Mouse (Mus musculus): Measurements from ENCODE around the gene Nap1l4. TPM values are rescaled to one million over a fixed set of nuclear protein-coding genes. Genes with fewer than 3 reads are reported as not detected.

Gene Nap1l4
- polyA plus RNA-seq, 1 experiment from 2014 or later = 179 TPM

DNA sequence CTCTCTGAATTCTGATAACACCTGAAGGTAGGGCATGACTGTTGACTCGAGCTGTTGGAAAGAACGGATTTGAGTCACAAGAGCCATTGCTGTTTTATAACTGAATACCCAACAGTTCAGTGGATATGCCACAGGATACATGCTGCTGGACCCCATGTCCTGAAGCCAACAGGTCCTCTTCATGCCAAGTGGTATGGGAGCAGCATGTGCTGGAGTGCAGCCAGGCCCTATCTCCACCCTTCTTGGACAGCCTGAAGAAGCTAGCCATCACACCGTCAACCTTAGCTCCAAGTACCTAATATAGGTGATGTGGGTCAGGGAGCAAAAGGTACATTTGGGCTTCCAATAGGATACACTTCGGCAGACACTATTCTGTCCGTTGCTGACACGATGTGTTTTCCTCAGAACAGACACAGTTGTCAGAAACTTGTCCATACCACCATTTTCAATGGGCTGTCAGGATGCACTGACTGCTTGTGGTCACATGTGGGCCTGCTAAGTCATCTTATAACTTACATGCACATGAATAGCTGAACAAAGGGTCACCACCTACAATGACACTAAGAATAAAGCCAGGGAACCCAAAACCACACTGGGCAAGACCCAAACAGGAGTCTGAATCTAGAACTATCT is 16.2 kb upstream of the Nap1l4 start:
- Histone ChIP-seq H3K9ac (ENCODE audit: low read length) (no peak overlapping the region), H3K36me3 (ENCODE audit: control insufficient read depth, insufficient read depth, low read length) (peaks cover 91% of the 10 kb centered on the region), H3K9me3 (replicated peaks; ENCODE audit: control insufficient read depth, low read length) (no peaks in the 10 kb centered on the region), H3K4me2 (ENCODE audit: low read length) (no peak overlapping the region), H3K27ac (ENCODE audit: low read depth, low read length) (no peak overlapping the region), H3K4me1 (ENCODE audit: control insufficient read depth, insufficient read depth, low read length) (no peaks in the 10 kb centered on the region), H3K4me3 (ENCODE audit: low read depth, low read length) (no peak overlapping the region), H3K27me3 (replicated peaks; ENCODE audit: control insufficient read depth, insufficient read depth, low read length) (no peaks in the 10 kb centered on the region)
- DNase-seq (ENCODE audit: low spot score) (no peak), ATAC-seq (no peak)
- WGBS = 93% methylated on average over 6 of the region's 6 CpGs

DNA sequence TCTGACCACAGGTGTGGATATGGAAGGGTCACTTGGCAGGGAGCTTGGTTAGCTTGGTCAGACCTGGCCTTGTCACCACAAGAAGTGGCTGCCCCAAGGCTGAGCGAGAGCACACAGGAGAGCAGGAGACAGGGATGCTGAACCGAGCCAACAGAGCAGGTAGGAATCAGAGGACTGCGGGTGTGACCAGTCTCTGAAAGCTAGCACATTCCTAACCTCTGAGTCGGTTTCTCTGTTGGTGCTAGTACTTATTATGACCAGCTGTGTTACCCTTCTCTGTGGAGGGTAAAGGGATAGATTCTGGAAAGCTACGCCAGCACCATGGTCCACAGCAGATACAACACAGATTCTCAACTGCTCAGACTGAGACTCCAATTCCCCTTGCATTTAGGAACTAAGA is 14.9 kb upstream of the Nap1l4 start:
- H3K9me3 ChIP-seq (replicated peaks; ENCODE audit: control insufficient read depth, low read length) = no peaks in the 10 kb centered on the region
- no peak overlapping the region for H3K9ac ChIP-seq (ENCODE audit: low read length)
- no peak overlapping the region for H3K4me3 ChIP-seq (ENCODE audit: low read depth, low read length)
- DNase-seq (ENCODE audit: low spot score) (no peak), ATAC-seq (no peak)
- H3K27ac ChIP-seq (ENCODE audit: low read depth, low read length) = no peak overlapping the region
- peaks cover 90% of the 10 kb centered on the region for H3K36me3 ChIP-seq (ENCODE audit: control insufficient read depth, insufficient read depth, low read length)
- WGBS = 94% methylated on average over 5 of the region's 5 CpGs
- H3K4me2 ChIP-seq (ENCODE audit: low read length) = no peak overlapping the region
- H3K4me1 ChIP-seq (ENCODE audit: control insufficient read depth, insufficient read depth, low read length) = no peaks in the 10 kb centered on the region
- no peaks in the 10 kb centered on the region for H3K27me3 ChIP-seq (replicated peaks; ENCODE audit: control insufficient read depth, insufficient read depth, low read length)

DNA sequence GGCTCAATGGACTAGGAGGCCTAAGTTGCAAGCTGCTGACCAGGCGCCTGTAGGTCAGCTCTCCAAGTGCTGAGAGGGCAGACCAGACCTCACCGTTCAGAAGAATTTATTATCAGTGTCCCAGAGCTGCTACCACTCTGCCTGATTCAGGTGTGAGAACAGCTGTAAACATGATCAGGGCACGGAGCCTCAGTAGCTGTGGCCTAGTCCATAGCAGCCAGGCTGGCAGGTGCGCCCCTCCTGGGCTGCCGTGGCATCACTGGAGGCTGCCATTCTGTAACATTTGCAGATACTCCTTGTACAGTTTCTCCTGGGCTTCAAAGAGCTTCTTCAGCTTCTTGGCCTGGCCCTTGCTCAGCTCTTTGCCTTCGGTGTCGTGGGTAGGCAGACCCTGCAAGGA is 8.7 kb upstream of the Nap1l4 start:
- no peak for ATAC-seq

DNA sequence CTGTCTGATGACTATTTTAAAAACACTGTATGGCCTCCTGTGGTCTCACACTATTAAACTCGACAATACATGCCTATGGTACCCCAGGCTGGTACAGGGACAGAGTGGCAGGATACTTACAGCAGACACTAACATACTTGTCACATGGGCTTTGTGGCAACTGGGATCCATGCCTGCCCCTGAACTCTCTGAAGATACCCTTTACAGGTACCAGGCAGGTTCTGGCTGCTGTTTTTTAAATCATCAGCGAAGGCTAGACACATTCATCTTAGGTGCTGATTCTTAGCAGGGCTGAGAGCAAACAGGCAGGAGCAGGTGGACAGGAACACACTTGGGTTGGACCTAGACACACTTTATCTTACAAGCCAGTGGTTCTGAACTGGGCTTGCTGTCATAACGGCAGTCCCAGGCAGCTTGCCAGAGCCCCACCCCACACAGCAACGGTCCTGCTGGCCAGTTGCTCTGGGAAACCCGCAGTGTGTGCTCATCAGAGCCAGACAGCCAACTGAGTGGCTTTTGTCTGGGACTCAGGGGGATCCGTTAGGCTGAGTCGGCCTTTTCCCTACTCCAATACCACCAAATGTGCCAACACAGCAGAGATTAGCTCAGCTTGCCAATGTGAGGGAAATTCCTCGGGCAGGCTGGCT is 8.2 kb upstream of the Nap1l4 start:
- no peak overlapping the region for H3K4me2 ChIP-seq (ENCODE audit: low read length)
- ATAC-seq (peak; percentile 26; the same call in 1 of the 2 replicates), DNase-seq (ENCODE audit: low spot score) (peak; percentile 54)
- H3K9ac ChIP-seq (ENCODE audit: low read length) = no peak overlapping the region; the same call in 1 of the 2 replicates
- WGBS = 60% methylated on average over 8 of the region's 8 CpGs
- no peak overlapping the region for H3K4me3 ChIP-seq (ENCODE audit: low read depth, low read length)
- H3K27ac ChIP-seq (ENCODE audit: low read depth, low read length) = no peak overlapping the region
- H3K27me3 ChIP-seq (replicated peaks; ENCODE audit: control insufficient read depth, insufficient read depth, low read length) = no peaks in the 10 kb centered on the region
- no peaks in the 10 kb centered on the region for H3K4me1 ChIP-seq (ENCODE audit: control insufficient read depth, insufficient read depth, low read length)
- H3K36me3 ChIP-seq (ENCODE audit: control insufficient read depth, insufficient read depth, low read length) = peaks cover 72% of the 10 kb centered on the region
- H3K9me3 ChIP-seq (replicated peaks; ENCODE audit: control insufficient read depth, low read length) = no peaks in the 10 kb centered on the region

More for the DNA sequence above, 8.7 kb upstream of the Nap1l4 start:
- Histone ChIP-seq H3K36me3 (ENCODE audit: control insufficient read depth, insufficient read depth, low read length) (peaks cover 76% of the 10 kb centered on the region), H3K4me2 (ENCODE audit: low read length) (no peak overlapping the region), H3K27me3 (replicated peaks; ENCODE audit: control insufficient read depth, insufficient read depth, low read length) (no peaks in the 10 kb centered on the region), H3K4me1 (ENCODE audit: control insufficient read depth, insufficient read depth, low read length) (no peaks in the 10 kb centered on the region), H3K9ac (ENCODE audit: low read length) (no peak overlapping the region; the same call in 1 of the 2 replicates), H3K4me3 (ENCODE audit: low read depth, low read length) (no peak overlapping the region), H3K9me3 (replicated peaks; ENCODE audit: control insufficient read depth, low read length) (no peaks in the 10 kb centered on the region), H3K27ac (ENCODE audit: low read depth, low read length) (0 out of 2 replicates have a peak overlapping the region, but pooled peaks have one; percentile 33)
- no peak for DNase-seq (ENCODE audit: low spot score)
- 93% methylated on average over 7 of the region's 7 CpGs for WGBS

DNA sequence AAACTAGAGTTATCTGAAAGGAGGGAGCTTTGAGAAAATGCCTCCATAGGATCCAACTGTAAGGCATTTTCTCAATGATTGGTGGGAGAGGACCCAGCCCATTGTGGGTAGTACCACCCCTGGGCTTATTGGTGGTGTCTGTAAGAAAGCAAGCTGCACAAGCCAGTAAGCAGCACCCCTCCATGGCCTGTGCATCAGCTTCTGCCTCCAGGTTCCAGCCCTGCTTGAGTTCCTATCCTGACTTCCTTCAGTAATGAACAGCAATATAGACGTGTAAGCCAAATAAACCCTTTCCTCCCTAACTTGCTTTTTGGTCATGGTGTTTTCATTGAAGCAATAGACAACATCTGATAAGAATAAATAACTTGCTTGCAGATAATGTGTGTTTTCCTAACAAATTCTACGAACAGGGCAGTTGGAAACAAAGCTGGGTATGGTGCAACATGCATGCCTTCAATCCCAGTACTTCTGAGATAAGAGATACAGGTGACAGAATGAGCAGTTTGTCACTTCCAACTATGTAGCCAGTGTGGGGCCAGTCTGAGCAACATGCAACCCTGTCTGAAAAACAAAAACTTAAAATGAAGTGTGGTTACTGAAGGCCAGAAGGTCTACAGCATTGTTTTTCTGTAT is 798 bp upstream of the Nap1l4 start:
- ATAC-seq = 0 out of 2 replicates have a peak, but pooled peaks have one; percentile 1
- Histone ChIP-seq H3K36me3 (ENCODE audit: control insufficient read depth, insufficient read depth, low read length) (peaks cover 6% of the 10 kb centered on the region), H3K9ac (ENCODE audit: low read length) (peak overlapping the region; percentile 73), H3K27ac (ENCODE audit: low read depth, low read length) (peak overlapping the region; percentile 55; the same call in 1 of the 2 replicates), H3K27me3 (replicated peaks; ENCODE audit: control insufficient read depth, insufficient read depth, low read length) (no peaks in the 10 kb centered on the region), H3K9me3 (replicated peaks; ENCODE audit: control insufficient read depth, low read length) (no peaks in the 10 kb centered on the region), H3K4me1 (ENCODE audit: control insufficient read depth, insufficient read depth, low read length) (peaks cover 17% of the 10 kb centered on the region), H3K4me3 (ENCODE audit: low read depth, low read length) (peak overlapping the region; percentile 44), H3K4me2 (ENCODE audit: low read length) (peak overlapping the region; percentile 86)
- 36% methylated on average over 2 of the region's 2 CpGs for WGBS
- no peak for DNase-seq (ENCODE audit: low spot score)

DNA sequence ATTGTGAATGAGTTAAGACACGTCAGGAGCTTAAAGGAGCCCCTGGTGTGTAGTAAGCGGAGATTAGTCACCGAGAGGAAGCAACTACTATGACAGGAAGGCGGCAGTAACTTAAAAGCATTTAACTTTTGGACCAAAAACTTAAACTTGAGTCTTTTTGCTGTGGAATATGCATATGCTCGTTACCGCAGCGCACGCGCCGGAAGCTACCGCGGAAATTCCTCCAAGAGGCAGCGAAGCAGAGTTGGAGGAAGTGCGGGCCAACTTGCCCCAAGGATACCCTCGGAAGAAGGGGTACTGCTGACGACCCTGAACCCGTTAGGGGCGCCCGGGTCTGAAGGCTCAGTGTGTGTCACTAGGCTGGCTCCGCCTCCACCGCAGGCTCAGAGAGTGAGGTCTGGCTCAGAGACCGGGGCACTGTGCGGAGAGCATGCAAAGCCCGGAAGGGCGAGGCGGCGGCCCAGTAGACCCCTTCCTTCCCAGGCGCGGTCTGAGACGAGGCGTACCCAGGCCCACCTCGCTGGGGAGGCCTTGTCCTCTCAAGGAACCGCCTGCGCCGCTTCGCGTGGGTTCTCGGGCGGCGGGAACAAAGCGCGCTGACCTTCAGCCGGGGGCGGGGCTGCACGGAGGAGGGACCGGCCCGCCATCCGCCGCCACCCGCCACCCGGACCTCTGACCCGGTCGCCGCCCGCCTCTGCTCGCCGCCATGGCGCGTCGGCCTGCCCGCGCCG is 510 bp downstream of the Nap1l4 start:
- Histone ChIP-seq H3K9me3 (replicated peaks; ENCODE audit: control insufficient read depth, low read length) (no peaks in the 10 kb centered on the region), H3K4me2 (ENCODE audit: low read length) (peak overlapping the region; percentile 86), H3K4me1 (ENCODE audit: control insufficient read depth, insufficient read depth, low read length) (peaks cover 17% of the 10 kb centered on the region), H3K27me3 (replicated peaks; ENCODE audit: control insufficient read depth, insufficient read depth, low read length) (no peaks in the 10 kb centered on the region), H3K9ac (ENCODE audit: low read length) (peak overlapping the region; percentile 92), H3K27ac (ENCODE audit: low read depth, low read length) (peak overlapping the region; percentile 92), H3K4me3 (ENCODE audit: low read depth, low read length) (peak overlapping the region; percentile 94), H3K36me3 (ENCODE audit: control insufficient read depth, insufficient read depth, low read length) (no peaks in the 10 kb centered on the region; the same call in 1 of the 2 replicates)
- peak; percentile 55 for DNase-seq (ENCODE audit: low spot score)
- ATAC-seq = peak; percentile 73
- under 1% methylated on average over 47 of the region's 63 CpGs for WGBS

DNA sequence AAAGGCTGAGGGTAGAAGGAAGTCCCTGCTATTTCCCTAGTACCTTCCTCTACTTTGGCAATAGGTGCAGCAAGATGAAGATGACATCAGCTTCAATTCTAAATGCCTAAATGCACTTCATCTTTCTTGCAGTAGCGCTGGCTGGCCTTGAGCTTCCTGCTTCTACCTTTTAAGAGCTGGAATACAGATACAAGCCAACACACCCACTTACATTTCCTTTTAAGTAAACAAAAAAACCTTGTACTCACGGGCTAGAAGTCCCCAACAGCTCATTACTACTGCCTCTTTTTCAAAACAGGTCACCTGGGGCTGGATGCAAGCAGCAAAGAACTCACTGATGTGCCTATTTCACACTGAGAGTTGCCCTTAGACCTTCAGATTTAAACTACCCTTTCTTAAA is 2.4 kb downstream of the Nap1l4 start:
- no peak overlapping the region for H3K9ac ChIP-seq (ENCODE audit: low read length)
- WGBS = 66% methylated on average over 2 of the region's 2 CpGs

DNA sequence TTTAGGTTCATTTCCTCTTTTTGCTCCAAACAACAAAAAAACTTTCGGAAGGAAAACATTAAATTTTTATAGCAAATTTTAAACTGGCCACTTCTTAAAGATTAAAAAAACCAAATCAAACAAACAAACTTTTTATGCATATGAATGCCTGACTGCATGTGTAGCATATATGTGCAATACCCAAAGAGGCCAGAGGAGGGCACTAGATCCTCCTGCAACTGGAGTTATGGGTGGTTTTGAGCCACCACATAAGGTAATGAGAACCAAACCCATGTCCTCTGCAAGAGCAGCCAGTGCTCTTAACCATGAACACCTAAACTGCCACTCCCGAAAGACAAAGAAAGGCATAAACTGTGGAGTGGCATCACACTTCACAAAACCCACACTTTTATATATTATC is 4.5 kb downstream of the Nap1l4 start:
- Histone ChIP-seq H3K27me3 (replicated peaks; ENCODE audit: control insufficient read depth, insufficient read depth, low read length) (no peaks in the 10 kb centered on the region), H3K36me3 (ENCODE audit: control insufficient read depth, insufficient read depth, low read length) (peaks cover 8% of the 10 kb centered on the region), H3K4me3 (ENCODE audit: low read depth, low read length) (no peak overlapping the region), H3K27ac (ENCODE audit: low read depth, low read length) (no peak overlapping the region), H3K4me2 (ENCODE audit: low read length) (no peak overlapping the region), H3K4me1 (ENCODE audit: control insufficient read depth, insufficient read depth, low read length) (peaks cover 11% of the 10 kb centered on the region), H3K9ac (ENCODE audit: low read length) (no peak overlapping the region), H3K9me3 (replicated peaks; ENCODE audit: control insufficient read depth, low read length) (no peaks in the 10 kb centered on the region)
- WGBS = 92% methylated on average over 2 of the region's 2 CpGs
- DNase-seq (ENCODE audit: low spot score) = peak; percentile 24
- ATAC-seq = no peak

More for the DNA sequence above, 2.4 kb downstream of the Nap1l4 start:
- H3K4me1 ChIP-seq (ENCODE audit: control insufficient read depth, insufficient read depth, low read length) = peaks cover 17% of the 10 kb centered on the region
- peak overlapping the region; percentile 21; the same call in 1 of the 2 replicates for H3K4me2 ChIP-seq (ENCODE audit: low read length)
- H3K9me3 ChIP-seq (replicated peaks; ENCODE audit: control insufficient read depth, low read length) = no peaks in the 10 kb centered on the region
- H3K4me3 ChIP-seq (ENCODE audit: low read depth, low read length) = no peak overlapping the region
- H3K27me3 ChIP-seq (replicated peaks; ENCODE audit: control insufficient read depth, insufficient read depth, low read length) = no peaks in the 10 kb centered on the region
- H3K36me3 ChIP-seq (ENCODE audit: control insufficient read depth, insufficient read depth, low read length) = no peaks in the 10 kb centered on the region; the same call in 1 of the 2 replicates
- DNase-seq (ENCODE audit: low spot score) (no peak), ATAC-seq (no peak)
- H3K27ac ChIP-seq (ENCODE audit: low read depth, low read length) = no peak overlapping the region
